ENCODE assay signal across 10 mouse cellular contexts in genomic region chr4:48779202-48779905, GRCm38 (mm10).
DNase-seq lines count a peak whose midpoint lies in the region; ATAC-seq lines count a peak whose summit lies in the region.
"Had no signal": no experiment of that assay in that cellular context is flagged by ENCODE, and none has a peak within 500 bp of the region (broad histone marks: within the 10 kb centered on the region; RNA-seq: fewer than 3 reads in every experiment).

No protein-coding gene starts in this region.

- no peaks in the 10 kb centered on the region for H3K27me3 ChIP-seq in heart, embryonic 12.5 days (replicated peaks)
- H3K27me3 ChIP-seq: limb, embryonic 15.5 days had no signal

- no peak overlapping the region for H3K4me3 ChIP-seq in heart, embryonic 12.5 days
- H3K4me3 ChIP-seq: limb, embryonic 15.5 days had no signal

- H3K36me3 ChIP-seq in heart, embryonic 12.5 days: no peaks in the 10 kb centered on the region
- H3K36me3 ChIP-seq: G1E; limb, embryonic 15.5 days had no signal

- no peaks in the 10 kb centered on the region for H3K4me1 ChIP-seq in heart, embryonic 12.5 days (replicated peaks)
- H3K4me1 ChIP-seq: limb, embryonic 15.5 days had no signal

- H3K9me3 ChIP-seq in heart, embryonic 12.5 days (replicated peaks): no peaks in the 10 kb centered on the region
- H3K9me3 ChIP-seq: limb, embryonic 15.5 days had no signal

- no peak overlapping the region for H3K9ac ChIP-seq in heart, embryonic 12.5 days
- H3K9ac ChIP-seq: limb, embryonic 15.5 days had no signal

- no peak for ATAC-seq in heart, embryonic 12.5 days (ENCODE audit: insufficient number of reproducible peaks, low FRiP score)

- 71% methylated on average over 12 of the region's 12 CpGs for WGBS in heart, embryonic 12.5 days

- no peak overlapping the region for H3K27ac ChIP-seq in heart, embryonic 12.5 days (ENCODE audit: poor library complexity, severe bottlenecking)
- H3K27ac ChIP-seq: limb, embryonic 15.5 days had no signal

- H3K4me2 ChIP-seq in heart, embryonic 12.5 days: no peak overlapping the region
- H3K4me2 ChIP-seq: limb, embryonic 15.5 days had no signal

- peak; percentile 33 for DNase-seq in heart, adult 8-10 months (ENCODE audit: low spot score)
- peak; percentile 78 for DNase-seq in adrenal gland, postnatal 25 days
- peak; percentile 60 for DNase-seq in embryo, embryonic 11.5 days (ENCODE audit: low read depth, low spot score)
- peak; percentile 75 for DNase-seq in heart, postnatal 4 days
- DNase-seq in left cerebral cortex, adult 11 months (ENCODE audit: low spot score): peak; percentile 36
- peak; percentile 23 to 28 for DNase-seq in natural killer cell, adult 2 months (ENCODE audit: low spot score in 2 of 2)
- DNase-seq in thymus, postnatal 0 days (ENCODE audit: low spot score): peak; percentile 43

Comparison
In these comparisons a context has a peak if more than half of its experiments do, and no peak if none do; other contexts are left out.
1. DNase-seq: peak in every context shown above with its lines; median percentile 78 in adrenal gland, postnatal 25 days; 75 in heart, postnatal 4 days; 60 in embryo, embryonic 11.5 days; 43 in thymus, postnatal 0 days; 36 in left cerebral cortex, adult 11 months; 33 in heart, adult 8-10 months; 26 in natural killer cell, adult 2 months.